Comparison of ENCODE assay signal across 10 mouse cellular contexts in the genomic region with DNA sequence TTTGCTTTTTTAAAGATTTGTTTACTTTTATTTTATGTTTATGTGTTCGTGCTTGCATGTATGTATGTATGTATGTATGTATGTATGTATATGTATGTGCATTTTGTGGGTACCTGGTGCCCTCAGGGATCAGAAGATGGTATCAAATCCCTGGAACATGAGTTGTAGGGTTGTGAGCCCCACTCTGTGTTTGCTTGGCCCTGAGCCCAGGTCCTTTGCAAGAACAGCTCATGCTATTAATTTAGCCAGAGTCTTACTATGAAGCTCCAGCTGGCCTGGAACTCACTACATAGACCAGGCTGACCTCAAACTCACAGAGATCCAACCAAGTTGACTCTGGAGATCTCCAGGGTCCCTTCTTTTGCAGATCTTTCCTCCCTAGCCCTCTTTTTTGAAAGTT. TPM values are rescaled to one million over a fixed set of nuclear protein-coding genes. Genes with fewer than 3 reads are reported as not detected.
DNase-seq lines count a peak whose midpoint lies in the region; ATAC-seq lines count a peak whose summit lies in the region.
"Had no signal": no experiment of that assay in that cellular context is flagged by ENCODE, and none has a peak within 500 bp of the region (broad histone marks: within the 10 kb centered on the region; RNA-seq: fewer than 3 reads in every experiment).

No protein-coding gene starts in this region.

- no peaks in the 10 kb centered on the region for H3K27me3 ChIP-seq in forebrain, embryonic 11.5 days (ENCODE audit: control insufficient read depth, insufficient read depth, low read length)
- H3K27me3 ChIP-seq in forebrain, embryonic 13.5 days, result no peaks in the 10 kb centered on the region
- H3K27me3 ChIP-seq in midbrain, embryonic 15.5 days (replicated peaks), result no peaks in the 10 kb centered on the region

- H3K36me3 ChIP-seq in forebrain, embryonic 11.5 days (ENCODE audit: control insufficient read depth, insufficient read depth, low read length), result no peaks in the 10 kb centered on the region
- no peaks in the 10 kb centered on the region for H3K36me3 ChIP-seq in forebrain, embryonic 13.5 days (ENCODE audit: poor library complexity, severe bottlenecking)
- no peaks in the 10 kb centered on the region for H3K36me3 ChIP-seq in midbrain, embryonic 15.5 days (replicated peaks)

- H3K4me1 ChIP-seq in forebrain, embryonic 11.5 days (replicated peaks; ENCODE audit: control insufficient read depth, insufficient read depth, low read length), result no peaks in the 10 kb centered on the region
- H3K4me1 ChIP-seq in forebrain, embryonic 13.5 days, result 0 out of 2 replicates have a peak, but pooled peaks cover 3% of the 10 kb centered on the region
- H3K4me1 ChIP-seq in midbrain, embryonic 15.5 days, result no peaks in the 10 kb centered on the region

- 84% methylated on average over 1 of the region's 1 CpGs for whole genome bisulfite sequencing in forebrain, embryonic 11.5 days
- WGBS in forebrain, embryonic 13.5 days, result 79% methylated on average over 1 of the region's 1 CpGs
- WGBS in midbrain, embryonic 15.5 days, result 87% methylated on average over 1 of the region's 1 CpGs

- peak; percentile 35 for DNase-seq in forebrain, embryonic 11.5 days (ENCODE audit: low spot score)
- DNase-seq in urinary bladder, postnatal 25 days (ENCODE audit: low spot score), result peak; percentile 50
- DNase-seq in urinary bladder, adult 2 months (ENCODE audit: low spot score), result no peak
- peak; percentile 42 to 52 for DNase-seq in kidney, postnatal 25 days
- DNase-seq in right cerebral cortex, postnatal 10 days (ENCODE audit: low spot score in 2 of 2), result no peak
- no peak for DNase-seq in retina, embryonic 14.5 days (ENCODE audit: low spot score)

- no peak overlapping the region for H3K4me3 ChIP-seq in forebrain, embryonic 11.5 days (ENCODE audit: low read depth, low read length)
- no peak overlapping the region for H3K4me3 ChIP-seq in forebrain, embryonic 13.5 days
- no peak overlapping the region for H3K4me3 ChIP-seq in midbrain, embryonic 15.5 days
- H3K4me3 ChIP-seq: myocyte had no signal

- H3K27ac ChIP-seq in forebrain, embryonic 11.5 days (ENCODE audit: low read depth, low read length), result no peak overlapping the region
- H3K27ac ChIP-seq in forebrain, embryonic 13.5 days, result no peak overlapping the region
- no peak overlapping the region for H3K27ac ChIP-seq in midbrain, embryonic 15.5 days
- H3K27ac ChIP-seq: liver, embryonic 14.5 days had no signal

- H3K9ac ChIP-seq in forebrain, embryonic 11.5 days (ENCODE audit: low read length), result no peak overlapping the region
- H3K9ac ChIP-seq in forebrain, embryonic 13.5 days, result no peak overlapping the region
- H3K9ac ChIP-seq in midbrain, embryonic 15.5 days, result no peak overlapping the region
- H3K9ac ChIP-seq: liver, embryonic 14.5 days had no signal

- H3K9me3 ChIP-seq in forebrain, embryonic 11.5 days (ENCODE audit: control insufficient read depth, low read length), result no peaks in the 10 kb centered on the region
- H3K9me3 ChIP-seq in forebrain, embryonic 13.5 days (replicated peaks), result no peaks in the 10 kb centered on the region
- no peaks in the 10 kb centered on the region for H3K9me3 ChIP-seq in midbrain, embryonic 15.5 days

- no peak overlapping the region for H3K4me2 ChIP-seq in forebrain, embryonic 11.5 days (ENCODE audit: low read depth, low read length, severe bottlenecking)
- no peak overlapping the region for H3K4me2 ChIP-seq in forebrain, embryonic 13.5 days
- no peak overlapping the region for H3K4me2 ChIP-seq in midbrain, embryonic 15.5 days

- ATAC-seq in forebrain, embryonic 11.5 days (replicated peaks; ENCODE audit: low FRiP score), result no peak
- ATAC-seq in forebrain, embryonic 13.5 days, result no peak; the same call in 1 of the 2 replicates
- no peak for ATAC-seq in midbrain, embryonic 15.5 days (replicated peaks)

RNA-seq across cellular contexts. Expression of a gene that starts 37.1 kb away (rescaled TPM):
- polyA plus RNA-seq in forebrain, embryonic 11.5 days (2014; fragmentation: Nextera tagmentation; extraction: Ambion mirVana), result 21.7 and 23.8 TPM in 2 replicates
- polyA plus RNA-seq in forebrain, embryonic 13.5 days (2015; fragmentation: Nextera tagmentation; extraction: Ambion mirVana), result 8.6 and 9.7 TPM in 2 replicates
- polyA plus RNA-seq in urinary bladder, adult 2 months (2012; rRNA removed), result 21.0 and 23.5 TPM in 2 replicates
- 24.1 and 26.7 TPM in 2 replicates for polyA plus RNA-seq in midbrain, embryonic 15.5 days (2015; fragmentation: Nextera tagmentation; extraction: Ambion mirVana)

Comparison
In these comparisons a context has a peak if more than half of its experiments do, and no peak if none do; other contexts are left out.
1. DNase-seq: peak in forebrain, embryonic 11.5 days (single experiment), urinary bladder, postnatal 25 days (single experiment) and kidney, postnatal 25 days (2 of 2); none in urinary bladder, adult 2 months (single experiment), right cerebral cortex, postnatal 10 days (0 of 2) and retina, embryonic 14.5 days (single experiment).